Mouse (Mus musculus): ENCODE data around the gene H2al1g.
"Not testable (repeated sequence)": the region's sequence is repeated elsewhere in the genome, so short reads cannot be mapped to it uniquely, and the experiment has no call there.

DNA sequence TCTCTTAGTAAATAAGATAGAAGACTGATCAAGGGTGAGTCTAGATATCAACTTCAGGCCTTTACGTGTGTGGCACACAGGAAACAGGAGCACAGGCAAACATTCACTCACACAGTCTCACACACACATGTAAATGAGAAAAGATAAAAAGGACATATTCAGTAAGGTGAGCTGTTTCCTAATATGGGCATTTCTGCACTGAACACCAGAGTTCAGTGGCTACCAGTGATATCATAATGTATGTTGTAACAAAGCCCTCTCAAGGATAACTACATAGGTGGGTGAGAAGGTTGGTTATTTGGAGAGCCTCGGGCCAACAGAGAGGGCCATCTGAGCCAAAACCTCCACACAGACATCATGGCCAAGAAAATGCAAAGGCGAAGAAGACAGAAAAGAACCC is 15.9 kb upstream of the H2al1g start, which contains the start of gene H2al1b:
- not testable (repeated sequence) for TF ChIP-seq CTCF (IDR thresholded peaks at IDR 0.05; ENCODE audit: borderline replicate concordance, insufficient read depth, low read depth, low read length); POLR2A (IDR thresholded peaks at IDR 0.05; ENCODE audit: borderline replicate concordance, insufficient read depth, low read length)
